Mouse (Mus musculus) CH12.LX (cell line): Measurements from ENCODE around the gene Tbc1d25.

Source experiments
- BHLHE40 ChIP-seq: IDR thresholded peaks from 2 replicates; pipeline ENCODE4 v1.6.1; 2011; ENCODE audit warnings: mild to moderate bottlenecking, low read depth, low read length, improper control_type of control experiment
- CTCF ChIP-seq, 2 experiments: IDR thresholded peaks in 1 of 2; conservative IDR thresholded peaks in 1 of 2; 2 replicates each; pipeline ENCODE4 v1.5.1; 2011 to 2012; ENCODE audit warnings: low read depth in 2 of 2, low read length in 2 of 2, improper control_type of control experiment in 1 of 2, inconsistent platforms in 1 of 2, mild to moderate bottlenecking in 1 of 2, moderate library complexity in 1 of 2
- MAFK ChIP-seq: IDR thresholded peaks from 2 replicates; pipeline ENCODE4 v1.6.1; 2011; ENCODE audit warnings: low read length, improper control_type of control experiment; ENCODE audit not compliant: insufficient replicate concordance
- MAZ ChIP-seq: IDR thresholded peaks from 2 replicates; pipeline ENCODE4 v1.6.1; 2012; ENCODE audit warnings: low read depth, mild to moderate bottlenecking, inconsistent platforms, low read length, improper control_type of control experiment, moderate library complexity
- MXI1 ChIP-seq: IDR thresholded peaks from 2 replicates; pipeline ENCODE4 v1.6.1; 2011; ENCODE audit warnings: mild to moderate bottlenecking, low read depth, low read length, improper control_type of control experiment
- MYC ChIP-seq: IDR thresholded peaks from 2 replicates; pipeline ENCODE4 v1.6.1; 2011; ENCODE audit warnings: low read depth, mild to moderate bottlenecking, improper control_type of control experiment, low read length
- POLR2A ChIP-seq: IDR thresholded peaks from 2 replicates; pipeline ENCODE4 v1.6.1; 2011; ENCODE audit warnings: low read depth, mild to moderate bottlenecking, improper control_type of control experiment, low read length
- SMC3 ChIP-seq: IDR thresholded peaks from 2 replicates; pipeline ENCODE4 v1.6.1; 2011; ENCODE audit warnings: low read depth, low read length, improper control_type of control experiment
- TCF12 ChIP-seq: IDR thresholded peaks from 2 replicates; pipeline ENCODE4 v1.6.1; 2014; ENCODE audit warnings: low read depth, mild to moderate bottlenecking, inconsistent platforms, low read length, improper control_type of control experiment
- USF1 ChIP-seq: IDR thresholded peaks from 2 replicates; pipeline ENCODE4 v1.6.1; 2014; ENCODE audit warnings: low read depth, mild to moderate bottlenecking, inconsistent platforms, low read length, improper control_type of control experiment
- ZMIZ1 ChIP-seq: IDR thresholded peaks from 2 replicates; pipeline ENCODE4 v1.6.1; 2012; ENCODE audit warnings: low read depth, mild to moderate bottlenecking, inconsistent platforms, low read length, improper control_type of control experiment

GRCm38 (mm10) chrX:8182871-8183540 lies 7.0 kb upstream of the Tbc1d25 start:
- TF ChIP-seq CTCF (conservative IDR thresholded peaks at IDR 0.05 in 1 of 2, IDR thresholded peaks at IDR 0.05 in 1 of 2; ENCODE audit: low read depth in 2 of 2, low read length in 2 of 2) = no peak
- TF ChIP-seq MAFK = no peak
- no peak for TF ChIP-seq TCF12
- no peak for TF ChIP-seq POLR2A
- TF ChIP-seq ZMIZ1 = no peak
- no peak for TF ChIP-seq MAZ
- TF ChIP-seq MXI1 = no peak
- TF ChIP-seq BHLHE40 = no peak
- TF ChIP-seq USF1 = no peak
- TF ChIP-seq SMC3 = no peak
- TF ChIP-seq MYC = no peak
